Mouse (Mus musculus) adrenal gland, adult 8-10 months (tissue): ENCODE results near the gene Zfp536. TPM values are rescaled to one million over a fixed set of nuclear protein-coding genes. Genes with fewer than 3 reads are reported as not detected.

Experiments used
- DNase-seq: peaks from one replicate; pipeline ENCODE4 v3.0.0; 2022
- total RNA-seq, 4 experiments: library from RNA; stranded (reverse); gene quantifications; 2 replicates each; pipeline ENCODE4 v1.2.4; 2022

The Zfp536 gene
- 10 to 100 TPM in 2 of 4 experiments, 1 to 10 TPM in 2; 6.8 to 19.8 (median 9.5) TPM for total RNA-seq

- no peak for DNase-seq
Measured at GRCm38 (mm10) chr7:37773312-37773702, at the start of gene Zfp536. Zfp536 (minus strand) TSS chr7:37773641.

GRCm38 (mm10) chr7:37820670-37821301 lies 47.3 kb upstream of the Zfp536 start:
- DNase-seq: no peak

- DNase-seq: no peak
Measured at GRCm38 (mm10) chr7:37818631-37819340, 45.3 kb upstream of the Zfp536 start.

GRCm38 (mm10) chr7:37816901-37817300 lies 43.5 kb upstream of the Zfp536 start:
- DNase-seq: no peak

GRCm38 (mm10) chr7:37814844-37815406 lies 41.5 kb upstream of the Zfp536 start:
- no peak for DNase-seq

GRCm38 (mm10) chr7:37813676-37814075 lies 40.2 kb upstream of the Zfp536 start:
- DNase-seq: no peak

GRCm38 (mm10) chr7:37809908-37810307 lies 36.5 kb upstream of the Zfp536 start:
- no peak for DNase-seq

- DNase-seq: no peak
Measured at GRCm38 (mm10) chr7:37809001-37809400, 35.6 kb upstream of the Zfp536 start.

- DNase-seq: no peak
Measured at GRCm38 (mm10) chr7:37801160-37801559, 27.7 kb upstream of the Zfp536 start.

- DNase-seq: no peak
Measured at GRCm38 (mm10) chr7:37788721-37789120, 15.3 kb upstream of the Zfp536 start.

- DNase-seq: peak; percentile 37
Measured at GRCm38 (mm10) chr7:37775502-37775901, 2.1 kb upstream of the Zfp536 start.

- no peak for DNase-seq
Measured at GRCm38 (mm10) chr7:37774463-37774970, 1.1 kb upstream of the Zfp536 start.

GRCm38 (mm10) chr7:37773906-37774305 lies 465 bp upstream of the Zfp536 start:
- DNase-seq: no peak

GRCm38 (mm10) chr7:37772376-37773311 lies 797 bp downstream of the Zfp536 start:
- peak; percentile 11 for DNase-seq

- peak; percentile 18 for DNase-seq
Measured at GRCm38 (mm10) chr7:37771491-37772375, 1.7 kb downstream of the Zfp536 start.

- peak; percentile 69 for DNase-seq
Measured at GRCm38 (mm10) chr7:37770400-37771050, 2.9 kb downstream of the Zfp536 start.

GRCm38 (mm10) chr7:37769526-37770399 lies 3.7 kb downstream of the Zfp536 start:
- DNase-seq: peak; percentile 19

GRCm38 (mm10) chr7:37769004-37769403 lies 4.4 kb downstream of the Zfp536 start:
- DNase-seq: no peak

GRCm38 (mm10) chr7:37768310-37768940 lies 5.0 kb downstream of the Zfp536 start:
- DNase-seq: no peak
